Mouse (Mus musculus): ENCODE results near the gene Dnase2a. TPM values are rescaled to one million over a fixed set of nuclear protein-coding genes. Genes with fewer than 3 reads are reported as not detected.

Gene Dnase2a
- polyA plus RNA-seq, 1 experiment from 2014 or later: 5.5 TPM

DNA sequence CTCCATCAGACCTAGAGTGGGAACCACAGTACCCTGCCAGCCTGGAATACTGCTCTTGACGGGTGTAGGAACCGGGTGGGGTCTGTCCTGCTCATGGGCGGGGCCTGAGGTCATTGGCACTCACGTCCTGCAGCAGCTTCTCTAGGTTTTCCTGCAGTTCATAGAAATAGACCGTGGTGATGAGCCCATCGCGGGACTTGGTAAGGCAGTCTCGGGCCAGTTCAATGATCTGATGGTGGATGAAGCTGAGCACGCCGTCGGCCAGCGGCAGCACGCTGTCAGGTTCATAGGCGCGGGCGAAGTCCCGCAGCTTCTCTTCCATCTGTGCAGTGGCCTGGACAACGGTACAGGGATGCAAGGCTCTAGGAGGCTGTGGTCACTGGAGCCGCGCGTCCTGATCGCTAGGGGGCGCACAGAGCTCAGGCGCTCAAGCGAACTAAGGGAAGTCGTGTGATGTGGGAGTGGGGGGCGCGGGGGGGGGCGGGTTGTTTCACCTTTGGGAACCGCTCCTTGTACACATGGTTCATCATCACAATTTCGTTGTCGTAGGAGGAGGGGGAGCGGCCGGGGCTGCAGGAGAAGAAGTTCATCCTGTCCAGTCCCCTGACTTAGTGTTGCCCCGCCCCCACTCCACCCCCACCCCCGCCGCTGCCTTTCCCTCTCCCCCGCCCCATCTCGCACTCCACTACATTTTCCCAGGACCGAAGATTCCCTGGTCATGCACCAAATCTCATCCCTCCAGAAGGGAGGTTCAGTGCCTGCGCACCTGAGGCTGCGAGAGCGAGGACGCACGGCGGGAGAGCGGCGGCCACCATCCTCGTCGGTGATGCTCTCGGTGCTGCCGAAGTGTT is 20.3 kb downstream of the Dnase2a start:
- H3K9me3 ChIP-seq (ENCODE audit: control insufficient read depth, low read length): no peaks in the 10 kb centered on the region
- H3K27ac ChIP-seq (replicated peaks in 1 of 2; ENCODE audit: control insufficient read depth in 1 of 2, insufficient read depth in 1 of 2, low read depth in 2 of 2, low read length in 2 of 2): no peak overlapping the region
- no peaks in the 10 kb centered on the region for H3K36me3 ChIP-seq (ENCODE audit: control insufficient read depth, insufficient read depth, low read length)
- peak overlapping the region; percentile 18 to 27; a peak in 3 of 4 replicates for H3K4me3 ChIP-seq (ENCODE audit: control insufficient read depth in 1 of 2, insufficient read depth in 1 of 2, low read depth in 1 of 2, low read length in 2 of 2)
- H3K4me2 ChIP-seq (ENCODE audit: low read length): peak overlapping the region; percentile 62
- WGBS: 2% methylated on average over 52 of the region's 52 CpGs
- H3K4me1 ChIP-seq (ENCODE audit: control insufficient read depth in 2 of 2, insufficient read depth in 2 of 2, low read length in 2 of 2): peaks cover 0 to 6% of the 10 kb centered on the region in 2 experiments; a peak in 1 of 4 replicates
- no peak for ATAC-seq (ENCODE audit: insufficient number of reproducible peaks, insufficient read depth, low FRiP score, low read depth)
- no peak overlapping the region for H3K9ac ChIP-seq (ENCODE audit: low read length)
- peaks cover 48% of the 10 kb centered on the region for H3K27me3 ChIP-seq (ENCODE audit: control insufficient read depth, insufficient read depth, low read length)

DNA sequence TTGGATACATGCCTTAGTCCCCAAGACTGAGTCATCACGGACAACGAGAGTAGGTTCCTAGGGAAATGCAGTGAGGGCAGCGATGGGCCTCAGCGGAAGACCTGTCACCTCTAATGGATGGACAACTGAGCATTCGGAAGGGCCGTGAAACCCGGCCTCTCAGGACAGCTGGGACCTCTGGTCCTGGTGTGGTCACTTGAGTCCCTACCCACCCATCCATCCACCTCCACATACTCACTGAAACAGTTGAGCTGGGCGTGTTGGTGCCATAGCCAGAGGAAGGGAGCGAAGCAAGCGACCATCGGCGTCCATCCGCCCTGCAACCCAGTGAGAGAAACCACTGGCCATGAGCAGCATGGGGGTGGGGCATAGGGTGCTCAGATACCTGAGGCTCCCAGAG is 22.2 kb downstream of the Dnase2a start:
- H3K27ac ChIP-seq (replicated peaks in 1 of 2; ENCODE audit: control insufficient read depth in 1 of 2, insufficient read depth in 1 of 2, low read depth in 2 of 2, low read length in 2 of 2): no peak overlapping the region
- WGBS: 75% methylated on average over 13 of the region's 13 CpGs
- no peaks in the 10 kb centered on the region for H3K9me3 ChIP-seq (ENCODE audit: control insufficient read depth, low read length)
- ATAC-seq (ENCODE audit: insufficient number of reproducible peaks, insufficient read depth, low FRiP score, low read depth): no peak
- H3K4me2 ChIP-seq (ENCODE audit: low read length): no peak overlapping the region
- no peak overlapping the region for H3K4me3 ChIP-seq (ENCODE audit: control insufficient read depth in 1 of 2, insufficient read depth in 1 of 2, low read depth in 1 of 2, low read length in 2 of 2)
- H3K36me3 ChIP-seq (ENCODE audit: control insufficient read depth, insufficient read depth, low read length): no peaks in the 10 kb centered on the region
- peaks cover 2 to 9% of the 10 kb centered on the region in 2 experiments; a peak in 2 of 4 replicates for H3K4me1 ChIP-seq (ENCODE audit: control insufficient read depth in 2 of 2, insufficient read depth in 2 of 2, low read length in 2 of 2)
- H3K27me3 ChIP-seq (ENCODE audit: control insufficient read depth, insufficient read depth, low read length): peaks cover 61% of the 10 kb centered on the region
- no peak overlapping the region for H3K9ac ChIP-seq (ENCODE audit: low read length)

DNA sequence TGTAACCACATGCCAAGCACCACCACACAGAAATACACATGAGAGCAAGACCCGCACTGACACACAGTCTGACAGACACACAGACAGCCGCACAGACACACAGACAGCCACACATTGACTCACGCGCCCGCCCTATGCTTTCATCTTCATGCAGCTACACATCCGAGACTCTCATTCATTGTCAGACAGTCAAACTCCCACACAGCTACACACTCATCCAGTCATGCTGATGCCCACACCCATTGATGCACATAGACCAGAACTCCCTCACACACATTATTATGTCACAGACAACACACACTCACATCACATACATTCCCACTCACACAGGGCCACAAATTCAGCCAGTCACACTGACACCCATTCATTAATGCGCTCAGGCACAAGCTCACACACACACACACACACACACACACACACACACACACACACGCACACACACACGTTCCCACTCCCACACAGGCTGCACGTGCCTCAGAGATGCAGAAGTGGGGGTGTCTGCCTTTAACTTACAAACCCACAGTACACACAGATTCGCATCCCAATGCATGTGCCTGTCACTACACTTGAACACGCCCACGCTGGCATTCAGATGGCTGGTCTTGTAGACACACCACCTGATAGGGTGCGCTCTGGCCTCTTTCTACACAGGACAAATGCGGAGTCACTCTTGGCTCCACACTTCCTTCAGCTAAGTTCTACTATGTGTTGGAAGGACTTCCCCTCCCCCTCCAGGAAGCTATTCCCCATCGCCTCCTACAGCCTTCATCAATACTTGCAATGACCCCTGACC is 25.6 kb downstream of the Dnase2a start:
- H3K4me1 ChIP-seq (ENCODE audit: control insufficient read depth in 2 of 2, insufficient read depth in 2 of 2, low read length in 2 of 2): peaks cover 4 to 14% of the 10 kb centered on the region in 2 experiments; a peak in 3 of 4 replicates
- 76% methylated on average over 16 of the region's 16 CpGs for WGBS
- H3K9ac ChIP-seq (ENCODE audit: low read length): no peak overlapping the region
- no peak overlapping the region for H3K4me2 ChIP-seq (ENCODE audit: low read length)
- no peaks in the 10 kb centered on the region for H3K9me3 ChIP-seq (ENCODE audit: control insufficient read depth, low read length)
- no peak overlapping the region for H3K4me3 ChIP-seq (ENCODE audit: control insufficient read depth in 1 of 2, insufficient read depth in 1 of 2, low read depth in 1 of 2, low read length in 2 of 2)
- no peaks in the 10 kb centered on the region for H3K36me3 ChIP-seq (ENCODE audit: control insufficient read depth, insufficient read depth, low read length)
- H3K27ac ChIP-seq (replicated peaks in 1 of 2; ENCODE audit: control insufficient read depth in 1 of 2, insufficient read depth in 1 of 2, low read depth in 2 of 2, low read length in 2 of 2): no peak overlapping the region
- H3K27me3 ChIP-seq (ENCODE audit: control insufficient read depth, insufficient read depth, low read length): peaks cover 93% of the 10 kb centered on the region
- ATAC-seq (ENCODE audit: insufficient number of reproducible peaks, insufficient read depth, low FRiP score, low read depth): no peak

DNA sequence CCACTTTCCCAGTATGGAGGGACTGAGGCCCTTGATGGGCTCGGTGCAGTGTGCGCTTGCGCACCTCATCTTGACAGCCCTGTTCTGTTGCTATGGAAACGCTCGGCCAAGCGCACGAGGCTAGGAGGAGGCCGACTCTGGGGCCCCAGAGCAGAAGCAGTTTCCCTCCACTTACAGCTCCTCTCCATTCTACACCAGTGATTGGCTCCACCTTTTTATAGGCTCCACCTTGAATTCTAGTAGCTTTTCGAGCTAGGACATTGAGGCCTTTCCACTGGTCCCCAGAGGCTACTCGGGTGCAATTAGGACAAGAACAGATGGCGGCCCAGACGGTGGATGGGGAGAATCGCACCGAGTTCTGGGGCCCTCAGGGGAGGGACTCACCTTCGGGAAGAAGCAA is 26.5 kb downstream of the Dnase2a start:
- WGBS: 3% methylated on average over 15 of the region's 15 CpGs

DNA sequence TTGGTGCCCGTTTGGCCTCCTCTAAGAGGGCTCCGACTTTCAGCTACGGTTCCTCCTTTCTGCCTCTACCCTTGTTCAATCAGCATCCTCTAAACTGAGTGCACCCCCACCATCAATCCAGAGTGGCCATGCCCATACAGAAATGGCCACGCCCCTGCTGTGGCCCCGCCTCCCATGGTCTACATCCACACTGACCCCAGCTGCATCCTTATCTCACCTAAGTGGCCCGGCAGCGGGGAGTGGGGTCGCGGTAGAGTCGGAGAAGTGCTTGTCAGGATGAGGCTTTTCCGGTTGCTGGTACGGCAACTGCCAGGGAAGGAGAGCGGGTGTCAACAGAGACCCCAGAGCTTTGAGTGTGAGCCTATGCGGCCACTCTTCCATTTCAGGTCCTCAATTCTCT is 27.1 kb downstream of the Dnase2a start:
- Histone ChIP-seq H3K27me3 (ENCODE audit: control insufficient read depth, insufficient read depth, low read length) (peaks cover 83% of the 10 kb centered on the region), H3K27ac (replicated peaks in 1 of 2; ENCODE audit: control insufficient read depth in 1 of 2, insufficient read depth in 1 of 2, low read depth in 2 of 2, low read length in 2 of 2) (no peak overlapping the region), H3K4me1 (ENCODE audit: control insufficient read depth in 2 of 2, insufficient read depth in 2 of 2, low read length in 2 of 2) (peaks cover 4 to 10% of the 10 kb centered on the region in 2 experiments; a peak in 3 of 4 replicates), H3K9ac (ENCODE audit: low read length) (no peak overlapping the region), H3K36me3 (ENCODE audit: control insufficient read depth, insufficient read depth, low read length) (no peaks in the 10 kb centered on the region), H3K4me3 (ENCODE audit: control insufficient read depth in 1 of 2, insufficient read depth in 1 of 2, low read depth in 1 of 2, low read length in 2 of 2) (no peak overlapping the region), H3K9me3 (ENCODE audit: control insufficient read depth, low read length) (no peaks in the 10 kb centered on the region), H3K4me2 (ENCODE audit: low read length) (no peak overlapping the region)
- WGBS: 5% methylated on average over 14 of the region's 14 CpGs
- ATAC-seq (ENCODE audit: insufficient number of reproducible peaks, insufficient read depth, low FRiP score, low read depth): no peak

More for the DNA sequence above, 26.5 kb downstream of the Dnase2a start:
- Histone ChIP-seq H3K36me3 (ENCODE audit: control insufficient read depth, insufficient read depth, low read length) (no peaks in the 10 kb centered on the region), H3K4me3 (ENCODE audit: control insufficient read depth in 1 of 2, insufficient read depth in 1 of 2, low read depth in 1 of 2, low read length in 2 of 2) (no peak overlapping the region), H3K27me3 (ENCODE audit: control insufficient read depth, insufficient read depth, low read length) (peaks cover 90% of the 10 kb centered on the region), H3K9ac (ENCODE audit: low read length) (no peak overlapping the region), H3K4me1 (ENCODE audit: control insufficient read depth in 2 of 2, insufficient read depth in 2 of 2, low read length in 2 of 2) (peaks cover 4 to 10% of the 10 kb centered on the region in 2 experiments; a peak in 3 of 4 replicates), H3K27ac (replicated peaks in 1 of 2; ENCODE audit: control insufficient read depth in 1 of 2, insufficient read depth in 1 of 2, low read depth in 2 of 2, low read length in 2 of 2) (no peak overlapping the region), H3K4me2 (ENCODE audit: low read length) (no peak overlapping the region), H3K9me3 (ENCODE audit: control insufficient read depth, low read length) (no peaks in the 10 kb centered on the region)
- peak; percentile 42; the same call in 1 of the 2 replicates for ATAC-seq (ENCODE audit: insufficient number of reproducible peaks, insufficient read depth, low FRiP score, low read depth)

DNA sequence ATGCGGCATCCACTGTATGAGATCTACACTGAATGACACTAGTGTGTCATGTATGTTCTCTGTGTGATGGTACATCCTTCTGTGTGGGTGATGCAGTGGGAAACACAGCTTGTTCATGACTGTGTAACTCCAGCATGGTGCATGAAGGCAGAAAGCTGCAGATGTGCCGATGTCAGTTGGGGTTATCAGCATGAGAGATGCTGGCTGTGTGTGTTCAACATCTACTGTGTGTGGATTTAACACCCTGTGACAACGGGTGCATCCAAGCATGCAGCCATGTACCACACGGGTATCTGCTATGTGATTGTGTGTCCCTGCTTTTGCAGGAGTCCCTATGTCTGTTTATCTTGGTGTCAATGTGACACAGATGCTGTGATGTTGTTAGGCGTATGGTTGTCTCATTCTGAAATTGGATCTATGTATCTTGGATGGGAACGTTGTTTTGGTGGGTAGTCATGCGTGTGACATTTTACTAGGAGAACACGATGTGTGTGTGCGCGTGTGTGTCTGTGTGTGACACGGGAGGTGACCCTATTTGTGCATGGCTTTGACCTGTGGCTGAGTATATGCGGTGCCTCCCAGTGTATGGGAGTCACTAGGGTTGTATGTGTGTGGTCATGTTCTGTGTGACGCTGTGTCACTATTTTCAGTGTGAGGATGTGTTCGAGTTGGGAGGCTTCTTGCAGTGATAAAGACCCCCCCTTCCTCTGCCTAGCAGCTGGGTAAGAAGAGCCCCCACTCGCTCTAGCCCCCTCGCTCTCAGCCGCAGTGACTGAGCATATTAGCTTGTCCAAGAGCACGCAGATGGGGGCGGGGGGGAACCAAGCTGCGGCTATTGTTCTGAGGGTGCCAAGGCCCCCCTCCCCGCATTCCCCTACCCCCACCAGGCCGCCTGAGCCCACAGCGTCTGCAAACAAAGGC is 27.9 kb downstream of the Dnase2a start:
- no peak overlapping the region; the same call in 1 of the 2 replicates for H3K9ac ChIP-seq (ENCODE audit: low read length)
- H3K4me3 ChIP-seq (ENCODE audit: control insufficient read depth in 1 of 2, insufficient read depth in 1 of 2, low read depth in 1 of 2, low read length in 2 of 2): peak overlapping the region in 1 of 2 experiments; percentile 46; a peak in 2 of 4 replicates
- H3K4me2 ChIP-seq (ENCODE audit: low read length): peak overlapping the region; percentile 74
- H3K36me3 ChIP-seq (ENCODE audit: control insufficient read depth, insufficient read depth, low read length): no peaks in the 10 kb centered on the region
- 26% methylated on average over 23 of the region's 23 CpGs for WGBS
- peaks cover 4 to 10% of the 10 kb centered on the region in 2 experiments; a peak in 3 of 4 replicates for H3K4me1 ChIP-seq (ENCODE audit: control insufficient read depth in 2 of 2, insufficient read depth in 2 of 2, low read length in 2 of 2)
- H3K9me3 ChIP-seq (ENCODE audit: control insufficient read depth, low read length): no peaks in the 10 kb centered on the region
- ATAC-seq (ENCODE audit: insufficient number of reproducible peaks, insufficient read depth, low FRiP score, low read depth): no peak
- H3K27ac ChIP-seq (replicated peaks in 1 of 2; ENCODE audit: control insufficient read depth in 1 of 2, insufficient read depth in 1 of 2, low read depth in 2 of 2, low read length in 2 of 2): no peak overlapping the region
- H3K27me3 ChIP-seq (ENCODE audit: control insufficient read depth, insufficient read depth, low read length): peaks cover 76% of the 10 kb centered on the region

All from heart, embryonic 14.5 days (tissue).